Mouse (Mus musculus): Measurements from ENCODE around the gene Ccdc80.

Ccdc80 gene

GRCm38 (mm10) chr16:45093137-45093731 lies at the start of gene Ccdc80:
Gene Ccdc80 (plus strand): TSS chr16:45093402.
- peak; percentile 60 for DNase-seq

- DNase-seq: no peak
Observed at GRCm38 (mm10) chr16:45044844-45045243, 48.4 kb upstream of the Ccdc80 start.

- no peak for DNase-seq
Observed at GRCm38 (mm10) chr16:45057222-45057621, 36.0 kb upstream of the Ccdc80 start.

- no peak for DNase-seq
Observed at GRCm38 (mm10) chr16:45057922-45058321, 35.3 kb upstream of the Ccdc80 start.

GRCm38 (mm10) chr16:45061140-45061539 lies 32.1 kb upstream of the Ccdc80 start:
- DNase-seq: no peak

GRCm38 (mm10) chr16:45070383-45071083 lies 22.7 kb upstream of the Ccdc80 start:
- DNase-seq: peak; percentile 52

GRCm38 (mm10) chr16:45071424-45071823 lies 21.8 kb upstream of the Ccdc80 start:
- DNase-seq: no peak

- no peak for DNase-seq
Observed at GRCm38 (mm10) chr16:45077517-45078080, 15.6 kb upstream of the Ccdc80 start.

GRCm38 (mm10) chr16:45079322-45079721 lies 13.9 kb upstream of the Ccdc80 start:
- no peak for DNase-seq

- no peak for DNase-seq
Observed at GRCm38 (mm10) chr16:45088842-45089241, 4.4 kb upstream of the Ccdc80 start.

GRCm38 (mm10) chr16:45090005-45090404 lies 3.2 kb upstream of the Ccdc80 start:
- peak; percentile 90 for DNase-seq

- peak; percentile 38 for DNase-seq
Observed at GRCm38 (mm10) chr16:45094136-45094756, 1.0 kb downstream of the Ccdc80 start.

- DNase-seq: no peak
Observed at GRCm38 (mm10) chr16:45095030-45095429, 1.8 kb downstream of the Ccdc80 start.

GRCm38 (mm10) chr16:45095561-45096482 lies 2.6 kb downstream of the Ccdc80 start:
- DNase-seq: peak; percentile 19

- no peak for DNase-seq
Observed at GRCm38 (mm10) chr16:45097467-45097866, 4.3 kb downstream of the Ccdc80 start.

- DNase-seq: no peak
Observed at GRCm38 (mm10) chr16:45098186-45098885, 5.1 kb downstream of the Ccdc80 start.

- DNase-seq: no peak
Observed at GRCm38 (mm10) chr16:45098886-45099210, 5.6 kb downstream of the Ccdc80 start.

GRCm38 (mm10) chr16:45100892-45101291 lies 7.7 kb downstream of the Ccdc80 start:
- DNase-seq: no peak

GRCm38 (mm10) chr16:45104993-45105392 lies 11.8 kb downstream of the Ccdc80 start:
- no peak for DNase-seq

- no peak for DNase-seq
Observed at GRCm38 (mm10) chr16:45108203-45108878, 15.1 kb downstream of the Ccdc80 start.

GRCm38 (mm10) chr16:45110498-45110897 lies 17.3 kb downstream of the Ccdc80 start:
- DNase-seq: peak; percentile 73

GRCm38 (mm10) chr16:45117200-45117599 lies 24.0 kb downstream of the Ccdc80 start:
- DNase-seq: no peak
